Mouse (Mus musculus) CH12.LX (cell line): ENCODE measurements at regions not wholly inside any gene's neighbourhood (a gene's known extent, or its start where the extent isn't known, plus 50 kb on each side); places are given as distances from the start of the nearest gene placed in this dataset.

Experiments
- DNase-seq: peaks from one replicate; pipeline ENCODE4 v3.0.0-alpha.2; 2013; ENCODE audit errors: extremely low read depth
- H3K27ac ChIP-seq: 2 replicates; pipeline ENCODE4 v1.5.1; 2012; ENCODE audit warnings: low read depth, mild to moderate bottlenecking, control low read depth, moderate library complexity; ENCODE audit not compliant: insufficient read depth
- H3K27me3 ChIP-seq: replicated peaks from 2 replicates; pipeline ENCODE3; 2012; ENCODE audit warnings: inconsistent platforms
- H3K36me3 ChIP-seq, 2 experiments: replicated peaks in 1 of 2; 2 replicates each; pipeline versions ENCODE3 to v1.6.1; 2012; ENCODE audit warnings: inconsistent platforms in 1 of 2, low read length in 1 of 2, mild to moderate bottlenecking in 1 of 2, mixed read lengths in 1 of 2, moderate library complexity in 1 of 2; ENCODE audit not compliant: control insufficient read depth in 1 of 2, insufficient read depth in 1 of 2
- H3K4me1 ChIP-seq, 2 experiments: 2 replicates each; pipeline ENCODE4 v1.6.1; 2012; ENCODE audit warnings: inconsistent platforms in 1 of 2, moderate library complexity in 1 of 2; ENCODE audit not compliant: insufficient read depth in 2 of 2, control insufficient read depth in 1 of 2
- H3K4me2 ChIP-seq: 2 replicates; pipeline ENCODE4 v1.6.1; 2012; ENCODE audit warnings: low read depth, mild to moderate bottlenecking, control low read depth; ENCODE audit not compliant: poor library complexity, insufficient read depth, severe bottlenecking
- H3K4me3 ChIP-seq, 3 experiments: fragments of 150-350 bp in 1 of 3; sonication (generic) in 1 of 3; replicated peaks in 1 of 3; 2 replicates each; pipeline versions ENCODE3 to v1.5.1; 2011 to 2012; ENCODE audit warnings: low read depth in 2 of 3, low read length in 2 of 3, mild to moderate bottlenecking in 2 of 3, moderate library complexity in 2 of 3, control low read depth in 1 of 3, improper control_type of control experiment in 1 of 3, inconsistent platforms in 1 of 3, mixed read lengths in 1 of 3; ENCODE audit not compliant: poor library complexity in 1 of 3
- H3K79me2 ChIP-seq: replicated peaks from 2 replicates; pipeline ENCODE4 v1.6.1; 2012; ENCODE audit warnings: mild to moderate bottlenecking, moderate library complexity; ENCODE audit not compliant: control insufficient read depth, poor library complexity, insufficient read depth, severe bottlenecking; ENCODE audit errors: extremely low read depth
- H3K9ac ChIP-seq: 2 replicates; pipeline ENCODE4 v1.6.1; 2012; ENCODE audit warnings: low read depth, mild to moderate bottlenecking, control low read depth, moderate library complexity; ENCODE audit not compliant: insufficient read depth
- H3K9me3 ChIP-seq: replicated peaks from 2 replicates; pipeline ENCODE3; 2012; ENCODE audit warnings: low read length, inconsistent platforms, mixed read lengths
- BHLHE40 ChIP-seq: IDR thresholded peaks from 2 replicates; pipeline ENCODE4 v1.6.1; 2011; ENCODE audit warnings: mild to moderate bottlenecking, low read depth, low read length, improper control_type of control experiment
- CHD1 ChIP-seq: IDR thresholded peaks from 2 replicates; pipeline ENCODE4 v1.6.1; 2012; ENCODE audit warnings: low read depth, low read length, improper control_type of control experiment, inconsistent platforms
- CTCF ChIP-seq, 2 experiments: IDR thresholded peaks in 1 of 2; conservative IDR thresholded peaks in 1 of 2; 2 replicates each; pipeline ENCODE4 v1.5.1; 2011 to 2012; ENCODE audit warnings: low read depth in 2 of 2, low read length in 2 of 2, improper control_type of control experiment in 1 of 2, inconsistent platforms in 1 of 2, mild to moderate bottlenecking in 1 of 2, moderate library complexity in 1 of 2
- E2F4 ChIP-seq: IDR thresholded peaks from 2 replicates; pipeline ENCODE4 v1.6.1; 2011; ENCODE audit warnings: low read depth, low read length, improper control_type of control experiment; ENCODE audit not compliant: insufficient replicate concordance
- ETS1 ChIP-seq: conservative IDR thresholded peaks from 2 replicates; pipeline ENCODE4 v1.6.1; 2012; ENCODE audit warnings: low read depth, mild to moderate bottlenecking, inconsistent platforms, low read length, improper control_type of control experiment, moderate library complexity
- HCFC1 ChIP-seq: IDR thresholded peaks from 2 replicates; pipeline ENCODE4 v1.6.1; 2012; ENCODE audit warnings: low read depth, mild to moderate bottlenecking, inconsistent platforms, low read length, improper control_type of control experiment
- KAT2A ChIP-seq: IDR thresholded peaks from 2 replicates; pipeline ENCODE4 v1.6.1; 2012; ENCODE audit warnings: low read length, improper control_type of control experiment, inconsistent platforms; ENCODE audit not compliant: insufficient replicate concordance
- MAFK ChIP-seq: IDR thresholded peaks from 2 replicates; pipeline ENCODE4 v1.6.1; 2011; ENCODE audit warnings: low read length, improper control_type of control experiment; ENCODE audit not compliant: insufficient replicate concordance
- MAZ ChIP-seq: IDR thresholded peaks from 2 replicates; pipeline ENCODE4 v1.6.1; 2012; ENCODE audit warnings: low read depth, mild to moderate bottlenecking, inconsistent platforms, low read length, improper control_type of control experiment, moderate library complexity
- MEF2A ChIP-seq: IDR thresholded peaks from 2 replicates; pipeline ENCODE4 v1.6.1; 2014; ENCODE audit warnings: low read depth, mild to moderate bottlenecking, inconsistent platforms, low read length, improper control_type of control experiment, borderline replicate concordance
- MXI1 ChIP-seq: IDR thresholded peaks from 2 replicates; pipeline ENCODE4 v1.6.1; 2011; ENCODE audit warnings: mild to moderate bottlenecking, low read depth, low read length, improper control_type of control experiment
- MYC ChIP-seq: IDR thresholded peaks from 2 replicates; pipeline ENCODE4 v1.6.1; 2011; ENCODE audit warnings: low read depth, mild to moderate bottlenecking, improper control_type of control experiment, low read length
- NELFE ChIP-seq: IDR thresholded peaks from 2 replicates; pipeline ENCODE4 v1.6.1; 2011; ENCODE audit warnings: low read depth, low read length, improper control_type of control experiment
- NRF1 ChIP-seq: IDR thresholded peaks from 2 replicates; pipeline ENCODE4 v1.6.1; 2014; ENCODE audit warnings: low read depth, mild to moderate bottlenecking, inconsistent platforms, low read length, improper control_type of control experiment, moderate library complexity
- PAX5 ChIP-seq: IDR thresholded peaks from 2 replicates; pipeline ENCODE4 v1.6.1; 2012; ENCODE audit warnings: low read length, inconsistent platforms, mixed read lengths
- POLR2AphosphoS2 ChIP-seq: IDR thresholded peaks from 2 replicates; pipeline ENCODE4 v1.6.1; 2011; ENCODE audit warnings: low read depth, low read length, improper control_type of control experiment
- RCOR1 ChIP-seq: conservative IDR thresholded peaks from 2 replicates; pipeline ENCODE4 v1.6.1; 2012; ENCODE audit warnings: low read depth, mild to moderate bottlenecking, inconsistent platforms, low read length, improper control_type of control experiment
- SIN3A ChIP-seq: IDR thresholded peaks from 2 replicates; pipeline ENCODE4 v1.6.1; 2012; ENCODE audit warnings: low read length, improper control_type of control experiment, inconsistent platforms
- SMC3 ChIP-seq: IDR thresholded peaks from 2 replicates; pipeline ENCODE4 v1.6.1; 2011; ENCODE audit warnings: low read depth, low read length, improper control_type of control experiment
- TBP ChIP-seq: conservative IDR thresholded peaks from 2 replicates; pipeline ENCODE4 v1.6.1; 2011; ENCODE audit warnings: low read depth, low read length, improper control_type of control experiment
- TCF12 ChIP-seq: IDR thresholded peaks from 2 replicates; pipeline ENCODE4 v1.6.1; 2014; ENCODE audit warnings: low read depth, mild to moderate bottlenecking, inconsistent platforms, low read length, improper control_type of control experiment
- UBTF ChIP-seq: IDR thresholded peaks from 2 replicates; pipeline ENCODE4 v1.6.1; 2012; ENCODE audit warnings: low read depth, mild to moderate bottlenecking, inconsistent platforms, low read length, improper control_type of control experiment, moderate library complexity
- USF1 ChIP-seq: IDR thresholded peaks from 2 replicates; pipeline ENCODE4 v1.6.1; 2014; ENCODE audit warnings: low read depth, mild to moderate bottlenecking, inconsistent platforms, low read length, improper control_type of control experiment
- USF2 ChIP-seq: conservative IDR thresholded peaks from 2 replicates; pipeline ENCODE4 v1.6.1; 2011; ENCODE audit warnings: low read depth, low read length, improper control_type of control experiment
- ZKSCAN1 ChIP-seq: IDR thresholded peaks from 2 replicates; pipeline ENCODE4 v1.6.1; 2012; ENCODE audit warnings: low read depth, inconsistent platforms, low read length, improper control_type of control experiment, borderline replicate concordance
- ZMIZ1 ChIP-seq: IDR thresholded peaks from 2 replicates; pipeline ENCODE4 v1.6.1; 2012; ENCODE audit warnings: low read depth, mild to moderate bottlenecking, inconsistent platforms, low read length, improper control_type of control experiment
- ZNF384 ChIP-seq: IDR thresholded peaks from 2 replicates; pipeline ENCODE4 v1.6.1; 2012; ENCODE audit warnings: low read depth, low read length, improper control_type of control experiment, inconsistent platforms
- dilution Hi-C: fragments of 300-500 bp; cut with MboI; formaldehyde crosslinking; loops from 2 replicates; pipeline ENCODE4 v1.14.3; 2020; ENCODE audit warnings: low sequenced_read_pairs; ENCODE audit not compliant: extremely low pct_unique_long_range_greater_than_20kb, extremely low pct_ligation_motif_present
- in situ Hi-C: fragments of 300-500 bp; cut with MboI; formaldehyde crosslinking; loops from 3 replicates; pipeline ENCODE4 v1.14.3; 2019; ENCODE audit warnings: low sequenced_read_pairs, low pct_ligation_motif_present, low pct_unique_long_range_greater_than_20kb, mixed read lengths

DNA sequence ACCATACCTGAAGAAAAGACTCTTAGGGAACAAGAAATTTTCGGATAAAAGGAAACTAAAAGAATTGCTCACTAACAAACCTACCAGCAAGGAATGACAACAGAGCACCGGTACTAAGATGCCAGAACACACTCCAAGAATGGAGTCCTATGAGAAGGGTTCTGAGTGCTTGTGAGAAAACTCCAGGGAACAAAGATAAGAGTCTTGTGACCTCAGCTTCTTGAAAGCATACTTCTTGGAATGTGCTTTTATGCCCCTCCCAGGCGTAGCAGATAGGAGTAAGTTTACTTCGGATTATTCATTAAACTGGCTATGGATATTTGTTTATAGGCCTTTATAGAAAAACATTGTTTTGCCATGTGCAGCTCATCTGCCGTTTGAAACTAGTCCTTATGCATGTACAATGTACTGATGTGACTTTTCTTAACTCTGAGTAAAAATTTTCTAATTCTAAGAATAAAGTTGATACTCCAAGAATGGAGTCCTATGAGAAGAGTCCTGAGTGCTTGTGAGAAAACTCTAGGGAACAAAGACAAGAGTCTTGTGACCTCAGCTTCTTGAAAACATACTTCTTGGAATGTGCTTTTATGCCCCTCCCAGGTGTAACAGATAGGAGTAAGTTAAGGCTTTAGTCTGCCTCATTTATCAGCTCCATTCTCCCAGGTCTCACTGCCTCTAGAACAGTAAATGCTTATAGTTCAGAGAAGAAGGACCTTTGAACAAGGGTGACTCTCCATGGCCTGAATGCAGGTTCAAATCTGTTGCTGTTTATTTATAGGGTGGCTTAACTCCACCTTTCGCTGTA lies 150.8 kb upstream of the Kynu start:
- Histone ChIP-seq H3K27me3 (no peaks in the 10 kb centered on the region), H3K4me3 (no peak overlapping the region), H3K4me2 (no peak overlapping the region), H3K9me3 (no peaks in the 10 kb centered on the region), H3K36me3 (no peaks in the 10 kb centered on the region), H3K27ac (no peak overlapping the region), H3K4me1 (no peaks in the 10 kb centered on the region), H3K79me2 (no peaks in the 10 kb centered on the region), H3K9ac (no peak overlapping the region)
- TF ChIP-seq RCOR1 (no peak), KAT2A (no peak), ETS1 (no peak), CHD1 (no peak), POLR2AphosphoS2 (no peak), USF2 (no peak), USF1 (no peak), UBTF (no peak), ZKSCAN1 (no peak), SMC3 (no peak), MAFK (no peak), MEF2A (no peak), MAZ (no peak), NELFE (no peak), BHLHE40 (no peak), TBP (no peak), MYC (no peak), NRF1 (no peak)
- dilution Hi-C loops, result no loop called here
- in situ Hi-C loops, result no loop called here
- DNase-seq, result no peak

DNA sequence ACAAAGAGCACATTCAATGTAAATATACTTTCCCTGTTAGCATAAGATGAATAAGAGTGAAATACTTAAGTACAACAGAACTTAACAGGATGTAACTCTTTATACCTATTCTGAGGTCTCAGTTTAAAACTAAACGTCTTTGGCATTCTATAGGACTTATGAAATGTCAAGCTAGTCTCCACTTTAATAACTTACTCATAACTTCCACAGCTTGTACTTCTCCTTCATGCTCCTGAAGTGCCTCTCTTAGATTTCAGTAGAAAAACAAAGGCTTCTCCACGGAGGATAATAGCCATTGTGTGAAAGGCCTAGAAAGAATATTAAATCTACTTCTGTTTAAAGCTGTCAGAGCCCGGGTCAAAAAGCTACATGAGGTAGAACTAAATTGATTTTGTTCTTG lies 117.9 kb upstream of the Kynu start:
- no peak overlapping the region for H3K9ac ChIP-seq
- no peaks in the 10 kb centered on the region for H3K27me3 ChIP-seq
- no peaks in the 10 kb centered on the region for H3K36me3 ChIP-seq
- no peak overlapping the region for H3K4me3 ChIP-seq
- H3K4me1 ChIP-seq, result no peaks in the 10 kb centered on the region
- H3K9me3 ChIP-seq, result no peaks in the 10 kb centered on the region
- H3K4me2 ChIP-seq, result no peak overlapping the region
- in situ Hi-C loops, result no loop called here
- dilution Hi-C loops, result no loop called here
- no peak overlapping the region for H3K27ac ChIP-seq
- TF ChIP-seq RCOR1 (no peak), ETS1 (no peak), ZNF384 (no peak), ZMIZ1 (no peak), MXI1 (no peak), HCFC1 (no peak), ZKSCAN1 (no peak), SMC3 (no peak), UBTF (no peak), MYC (no peak), CHD1 (no peak), PAX5 (no peak), SIN3A (no peak), TCF12 (no peak), TBP (no peak), E2F4 (no peak), MAZ (no peak), USF1 (no peak), CTCF (conservative IDR thresholded peaks at IDR 0.05 in 1 of 2, IDR thresholded peaks at IDR 0.05 in 1 of 2; ENCODE audit: low read depth in 2 of 2, low read length in 2 of 2) (no peak)
- TF ChIP-seq, all 38 proteins: peak for 0
- DNase-seq, result no peak
- H3K79me2 ChIP-seq, result no peaks in the 10 kb centered on the region
